Mouse (Mus musculus) MEL (cell line): ENCODE measurements around the gene Chst4. TPM values are rescaled to one million over a fixed set of nuclear protein-coding genes. Genes with fewer than 3 reads are reported as not detected.
"Not testable (repeated sequence)": the region's sequence is repeated elsewhere in the genome, so short reads cannot be mapped to it uniquely, and the experiment has no call there.

Experiments
- DNase-seq: peaks from one replicate; pipeline ENCODE4 v3.0.0; 2011; ENCODE audit warnings: low read depth, low spot score
- H3K27ac ChIP-seq: 2 replicates; pipeline ENCODE4 v1.5.1; 2012; ENCODE audit warnings: low read depth, mild to moderate bottlenecking, control low read depth, low read length, moderate library complexity; ENCODE audit not compliant: control insufficient read depth
- H3K27me3 ChIP-seq, 2 experiments: fragments of 150-350 bp in 1 of 2; sonication (generic) in 1 of 2; 2 replicates each; pipeline ENCODE4 v1.6.1; 2012; ENCODE audit warnings: low read length in 2 of 2, mild to moderate bottlenecking in 2 of 2, improper control_type of control experiment in 1 of 2, moderate library complexity in 1 of 2; ENCODE audit not compliant: insufficient read depth in 2 of 2, control insufficient read depth in 1 of 2
- H3K36me3 ChIP-seq, 2 experiments: 2 replicates each; pipeline ENCODE4 v1.6.1; 2012 to 2014; ENCODE audit warnings: low read length in 2 of 2, improper control_type of control experiment in 1 of 2, inconsistent platforms in 1 of 2, mild to moderate bottlenecking in 1 of 2; ENCODE audit not compliant: insufficient read depth in 2 of 2, control insufficient read depth in 1 of 2
- H3K4me1 ChIP-seq, 2 experiments: fragments of 150-350 bp in 1 of 2; sonication (generic) in 1 of 2; 2 replicates each; pipeline ENCODE4 v1.6.1; 2012; ENCODE audit warnings: low read length in 2 of 2, improper control_type of control experiment in 1 of 2, mild to moderate bottlenecking in 1 of 2; ENCODE audit not compliant: insufficient read depth in 2 of 2, control insufficient read depth in 1 of 2
- H3K4me3 ChIP-seq, 2 experiments: fragments of 150-350 bp in 1 of 2; sonication (generic) in 1 of 2; 2 replicates each; pipeline ENCODE4 v1.5.1; 2012; ENCODE audit warnings: low read depth in 2 of 2, low read length in 2 of 2, mild to moderate bottlenecking in 2 of 2, moderate library complexity in 2 of 2, control low read depth in 1 of 2, improper control_type of control experiment in 1 of 2; ENCODE audit not compliant: control insufficient read depth in 1 of 2, insufficient read depth in 1 of 2
- H3K79me2 ChIP-seq: 2 replicates; pipeline ENCODE4 v1.6.1; 2012; ENCODE audit warnings: mild to moderate bottlenecking, low read length, moderate library complexity; ENCODE audit not compliant: control insufficient read depth, poor library complexity, insufficient read depth
- H3K9ac ChIP-seq: 2 replicates; pipeline ENCODE4 v1.6.1; 2012; ENCODE audit warnings: low read depth, mild to moderate bottlenecking, control low read depth, low read length, moderate library complexity; ENCODE audit not compliant: control insufficient read depth, poor library complexity, severe bottlenecking
- H3K9me3 ChIP-seq: fragments of 150-350 bp; sonication (generic); replicated peaks from 2 replicates; pipeline ENCODE4 v1.6.1; 2012; ENCODE audit warnings: mild to moderate bottlenecking, low read length, improper control_type of control experiment, moderate library complexity; ENCODE audit not compliant: insufficient read depth
- ELF1 ChIP-seq: IDR thresholded peaks from 2 replicates; pipeline ENCODE4 v1.6.1; 2014; ENCODE audit warnings: low read depth, mild to moderate bottlenecking, inconsistent platforms, low read length, improper control_type of control experiment, moderate library complexity
- EP300 ChIP-seq, 2 experiments: IDR thresholded peaks; 2 replicates each; pipeline ENCODE4 v1.6.1; 2011; ENCODE audit warnings: improper control_type of control experiment in 2 of 2, low read length in 2 of 2, low read depth in 1 of 2, mild to moderate bottlenecking in 1 of 2
- GATA1 ChIP-seq: IDR thresholded peaks from 2 replicates; pipeline ENCODE4 v1.6.1; 2011; ENCODE audit warnings: low read depth, low read length, improper control_type of control experiment
- JUND ChIP-seq: IDR thresholded peaks from 2 replicates; pipeline ENCODE4 v1.6.1; 2011; ENCODE audit warnings: low read depth, mild to moderate bottlenecking, improper control_type of control experiment, low read length
- KAT2A ChIP-seq: conservative IDR thresholded peaks from 2 replicates; pipeline ENCODE4 v1.6.1; 2012; ENCODE audit warnings: low read depth, low read length, improper control_type of control experiment, inconsistent platforms
- MAFK ChIP-seq: IDR thresholded peaks from 2 replicates; pipeline ENCODE4 v1.6.1; 2011; ENCODE audit warnings: low read depth, mild to moderate bottlenecking, low read length, improper control_type of control experiment, borderline replicate concordance
- MAX ChIP-seq: IDR thresholded peaks from 2 replicates; pipeline ENCODE4 v1.6.1; 2011; ENCODE audit warnings: low read length, improper control_type of control experiment
- MAZ ChIP-seq: IDR thresholded peaks from 2 replicates; pipeline ENCODE4 v1.6.1; 2012; ENCODE audit warnings: low read depth, mild to moderate bottlenecking, inconsistent platforms, low read length, improper control_type of control experiment
- MEF2A ChIP-seq: IDR thresholded peaks from 2 replicates; pipeline ENCODE4 v1.6.1; 2014; ENCODE audit warnings: low read depth, mild to moderate bottlenecking, inconsistent platforms, low read length, improper control_type of control experiment; ENCODE audit not compliant: poor library complexity, insufficient replicate concordance, severe bottlenecking; ENCODE audit errors: extremely low read depth
- MYB ChIP-seq: IDR thresholded peaks from 2 replicates; pipeline ENCODE4 v1.6.1; 2011; ENCODE audit warnings: mild to moderate bottlenecking, low read depth, low read length, improper control_type of control experiment
- NRF1 ChIP-seq: IDR thresholded peaks from 2 replicates; pipeline ENCODE4 v1.6.1; 2014; ENCODE audit warnings: low read depth, mild to moderate bottlenecking, inconsistent platforms, low read length, improper control_type of control experiment, moderate library complexity; ENCODE audit not compliant: poor library complexity, insufficient read depth, severe bottlenecking
- POLR2A ChIP-seq, 2 experiments: IDR thresholded peaks; 2 replicates each; pipeline ENCODE4 v1.6.1; 2011 to 2012; ENCODE audit warnings: low read length in 2 of 2, mild to moderate bottlenecking in 2 of 2, control low read depth in 1 of 2, improper control_type of control experiment in 1 of 2, low read depth in 1 of 2, moderate library complexity in 1 of 2; ENCODE audit not compliant: control insufficient read depth in 1 of 2, insufficient read depth in 1 of 2, poor library complexity in 1 of 2
- POLR2AphosphoS2 ChIP-seq: IDR thresholded peaks from 2 replicates; pipeline ENCODE4 v1.6.1; 2011; ENCODE audit warnings: low read length, improper control_type of control experiment
- RAD21 ChIP-seq: IDR thresholded peaks from 2 replicates; pipeline ENCODE4 v1.6.1; 2011; ENCODE audit warnings: mild to moderate bottlenecking, low read depth, low read length, improper control_type of control experiment
- SMC3 ChIP-seq: IDR thresholded peaks from 2 replicates; pipeline ENCODE4 v1.6.1; 2011; ENCODE audit warnings: low read depth, low read length, improper control_type of control experiment
- TBP ChIP-seq: IDR thresholded peaks from 2 replicates; pipeline ENCODE4 v1.8.0; 2011; ENCODE audit warnings: low read depth, low read length, improper control_type of control experiment
- TCF12 ChIP-seq: IDR thresholded peaks from 2 replicates; pipeline ENCODE4 v1.6.1; 2014; ENCODE audit warnings: low read depth, mild to moderate bottlenecking, inconsistent platforms, low read length, improper control_type of control experiment, moderate library complexity
- USF1 ChIP-seq: IDR thresholded peaks from 2 replicates; pipeline ENCODE4 v1.6.1; 2014; ENCODE audit warnings: low read depth, mild to moderate bottlenecking, inconsistent platforms, low read length, improper control_type of control experiment, moderate library complexity
- ZC3H11A ChIP-seq: IDR thresholded peaks from 2 replicates; pipeline ENCODE4 v1.6.1; 2012; ENCODE audit warnings: low read depth, mild to moderate bottlenecking, inconsistent platforms, low read length, improper control_type of control experiment
- ZMIZ1 ChIP-seq: IDR thresholded peaks from 2 replicates; pipeline ENCODE4 v1.6.1; 2012; ENCODE audit warnings: low read depth, mild to moderate bottlenecking, inconsistent platforms, low read length, improper control_type of control experiment, moderate library complexity
- ZNF384 ChIP-seq: IDR thresholded peaks from 2 replicates; pipeline ENCODE4 v1.6.1; 2012; ENCODE audit warnings: low read depth, mild to moderate bottlenecking, inconsistent platforms, low read length, improper control_type of control experiment
- polyA plus RNA-seq, 2 experiments: library from polyadenylated mRNA; stranded (reverse) in 1 of 2; unstranded in 1 of 2; fragments of >175 nt in 1 of 2; fragments of >200 nt in 1 of 2; gene quantifications; 2 replicates each; pipeline versions ENCODE4 v1.2.1 to v1.2.4; 2012; ENCODE audit warnings: low replicate concordance in 2 of 2, low read depth in 1 of 2; ENCODE audit not compliant: insufficient read length in 2 of 2, insufficient read depth in 1 of 2, missing spikeins in 1 of 2
- total RNA-seq: library from RNA; depleted of rRNA; stranded (reverse); fragments of 300-350 nt; gene quantifications from 2 replicates; pipeline ENCODE4 v1.2.3, GENCODE M21; 2012

Gene Chst4
- total and polyA plus RNA-seq, 3 experiments: not detected

DNA sequence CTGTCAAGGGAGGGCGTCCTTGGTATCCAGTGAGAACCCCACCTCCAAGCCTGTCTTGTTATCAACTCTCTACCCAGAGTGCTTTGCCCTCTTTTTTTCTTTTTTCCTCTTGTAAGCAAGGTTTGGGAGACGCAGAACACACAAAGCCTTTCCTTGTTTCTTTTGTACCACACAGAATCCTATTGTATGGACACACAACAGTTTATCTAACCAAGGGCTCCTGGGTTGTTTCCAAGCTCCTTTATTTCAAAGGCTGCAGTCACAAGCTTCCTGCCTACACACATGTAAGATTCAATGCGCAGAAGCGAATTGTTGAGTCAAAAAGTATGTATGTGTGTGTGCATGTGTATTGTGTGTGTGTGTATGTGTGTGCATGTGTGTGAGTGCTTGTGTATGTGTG, 5.2 kb downstream of the Chst4 start:
- Histone ChIP-seq H3K4me3 (no peak overlapping the region), H3K4me1 (no peaks in the 10 kb centered on the region), H3K27me3 (no peaks in the 10 kb centered on the region), H3K79me2 (no peaks in the 10 kb centered on the region), H3K27ac (no peak overlapping the region), H3K9me3 (no peaks in the 10 kb centered on the region), H3K9ac (no peak overlapping the region), H3K36me3 (no peaks in the 10 kb centered on the region)
- TF ChIP-seq TBP: no peak
- no peak for TF ChIP-seq MAX
- TF ChIP-seq MAFK: no peak
- no peak for TF ChIP-seq ELF1
- no peak for TF ChIP-seq EP300 (IDR thresholded peaks at IDR 0.05; ENCODE audit: low read depth in 1 of 2, low read length in 2 of 2)
- no peak for TF ChIP-seq MEF2A
- no peak for TF ChIP-seq GATA1
- TF ChIP-seq TCF12: no peak
- TF ChIP-seq RAD21: no peak
- no peak for TF ChIP-seq ZNF384
- TF ChIP-seq USF1: no peak
- TF ChIP-seq KAT2A: no peak
- DNase-seq: no peak

DNA sequence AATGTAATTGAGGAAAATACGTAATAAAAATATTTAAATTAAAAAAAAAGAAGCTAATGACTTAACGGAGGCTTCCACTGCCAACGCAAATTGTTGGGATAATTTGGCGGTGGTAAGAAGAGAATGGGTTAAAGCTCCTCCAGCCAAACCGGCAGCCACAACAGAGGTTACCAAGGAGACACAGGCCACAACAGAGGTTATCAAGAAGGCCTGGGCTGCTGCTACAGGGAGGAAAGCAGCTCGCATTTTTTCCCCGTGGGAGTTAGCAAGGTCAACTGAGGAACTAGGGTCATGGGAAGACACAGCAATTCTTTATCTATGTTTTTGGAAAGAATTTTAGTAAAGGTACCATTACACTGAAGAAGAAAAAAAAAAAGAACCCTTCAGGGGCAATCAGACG, 5.8 kb downstream of the Chst4 start:
- not testable (repeated sequence) for H3K9me3 ChIP-seq, H3K27ac ChIP-seq, H3K4me3 ChIP-seq, H3K79me2 ChIP-seq, H3K36me3 ChIP-seq, H3K27me3 ChIP-seq, H3K9ac ChIP-seq, H3K4me1 ChIP-seq, DNase-seq

DNA sequence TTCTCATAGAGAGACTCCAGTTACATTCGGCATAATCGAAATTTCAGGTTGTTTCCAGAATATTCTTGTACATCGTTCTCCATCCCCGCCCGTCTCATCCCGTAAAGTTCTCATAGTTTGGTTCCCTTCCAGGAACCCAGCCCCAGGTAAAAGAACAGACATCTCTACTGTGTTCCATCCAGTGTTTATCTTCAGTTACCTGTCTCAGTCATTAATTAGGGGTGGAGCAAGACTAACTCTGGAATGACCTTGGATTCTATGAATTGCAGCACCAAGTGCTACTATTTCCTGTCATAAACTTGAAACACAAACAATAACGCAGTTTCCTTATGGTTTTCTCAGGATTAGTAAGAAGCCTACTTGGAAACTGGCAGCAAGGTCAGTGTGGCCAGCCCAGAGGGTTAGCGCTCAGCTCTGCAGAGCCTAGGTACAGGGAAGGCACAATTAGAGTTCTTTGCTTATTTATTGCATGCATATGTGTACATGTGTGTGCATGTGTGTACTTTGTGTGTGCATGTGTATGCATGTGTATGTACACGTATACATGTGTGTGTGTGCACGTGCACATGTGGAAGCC, 16.7 kb downstream of the Chst4 start:
- Histone ChIP-seq H3K36me3 (no peaks in the 10 kb centered on the region), H3K4me3 (no peak overlapping the region), H3K9ac (no peak overlapping the region), H3K79me2 (no peaks in the 10 kb centered on the region), H3K27me3 (peaks cover 0 to 2% of the 10 kb centered on the region in 2 experiments; a peak in 1 of 4 replicates), H3K27ac (no peak overlapping the region), H3K9me3 (no peaks in the 10 kb centered on the region), H3K4me1 (no peaks in the 10 kb centered on the region)
- no peak for TF ChIP-seq JUND
- TF ChIP-seq GATA1: no peak
- TF ChIP-seq ZMIZ1: no peak
- no peak for TF ChIP-seq ZC3H11A
- TF ChIP-seq MAFK: no peak
- TF ChIP-seq MYB: no peak
- no peak for TF ChIP-seq SMC3
- TF ChIP-seq POLR2AphosphoS2: no peak
- no peak for TF ChIP-seq POLR2A (IDR thresholded peaks at IDR 0.05; ENCODE audit: control insufficient read depth in 1 of 2, insufficient read depth in 1 of 2, low read depth in 1 of 2, low read length in 2 of 2, poor library complexity in 1 of 2)
- no peak for TF ChIP-seq NRF1
- TF ChIP-seq EP300 (IDR thresholded peaks at IDR 0.05; ENCODE audit: low read depth in 1 of 2, low read length in 2 of 2): no peak
- TF ChIP-seq RAD21: no peak
- TF ChIP-seq MAZ: no peak
- DNase-seq: no peak
